Mouse (Mus musculus): ENCODE data around the gene Ube2d3. TPM values are rescaled to one million over a fixed set of nuclear protein-coding genes. Genes with fewer than 3 reads are reported as not detected.

The Ube2d3 gene
- 156 and 166 TPM in 2 replicates for polyA plus RNA-seq (2021; fragmentation: Nextera tagmentation)
- long read RNA-seq, experiment 1, full-length matches to known transcripts = 1,543 of 1,660 reads
- long read RNA-seq, experiment 1, partial matches to known transcripts = 54 of 1,660 reads
- long read RNA-seq, experiment 1, other reads (novel, unspliced or antisense) = 63 of 1,660 reads
- long read RNA-seq, experiment 2, transcript Ube2d3-212 (8 exons, 3,833 nt) = major isoform, 81 of 212 reads
- long read RNA-seq, experiment 2, transcript Ube2d3-210 (7 exons, 2,515 nt) = minor isoform, 22 of 212 reads
- long read RNA-seq, experiment 2, transcript Ube2d3-201 (8 exons, 1,512 nt) = minor isoform, 8 of 212 reads
- long read RNA-seq, experiment 2, transcript Ube2d3-202 (8 exons, 2,504 nt) = minor isoform, 36 of 212 reads
- long read RNA-seq, experiment 2, partial matches to known transcripts = 35 of 212 reads
- long read RNA-seq, experiment 2, other reads (novel, unspliced or antisense) = 24 of 212 reads

DNA sequence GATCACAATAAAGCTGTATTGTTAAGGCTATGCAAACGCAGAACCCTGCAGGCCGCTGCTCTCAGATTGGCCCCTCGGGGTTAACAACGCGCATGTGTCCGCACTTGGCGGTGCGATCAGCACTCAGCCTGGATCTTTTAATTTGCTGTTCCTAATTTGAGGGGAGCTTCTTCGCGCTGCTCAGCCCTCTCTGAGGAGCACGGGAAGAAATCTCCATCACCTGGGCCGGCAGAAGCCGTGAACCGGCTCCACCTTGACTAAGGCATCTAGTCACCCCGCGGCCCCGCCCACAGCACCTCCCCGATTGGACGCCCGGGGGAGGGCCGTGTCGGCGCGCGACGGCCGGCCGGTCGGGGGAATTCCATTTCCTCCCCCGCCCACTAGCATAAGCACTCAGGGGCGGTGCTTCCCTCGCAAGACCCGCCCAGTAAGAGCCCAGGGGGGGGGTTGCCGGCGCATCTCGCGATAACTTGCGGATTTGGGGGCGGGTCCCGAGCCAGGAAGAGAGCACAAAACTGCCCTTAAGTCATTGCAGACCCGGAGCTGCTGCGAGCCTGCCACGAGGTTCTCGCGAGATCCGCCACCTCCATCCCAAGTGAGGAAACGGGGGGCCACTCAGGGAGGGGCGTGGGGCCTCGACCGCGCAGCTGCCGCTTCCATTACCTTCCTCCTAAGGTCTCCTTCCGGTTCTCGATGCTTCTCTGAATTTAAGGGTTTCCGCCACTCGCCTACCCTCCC, at the start of gene Ube2d3:
Ube2d3 (plus strand) TSS at position 392 of the 738 bp plus-strand sequence.

DNA sequence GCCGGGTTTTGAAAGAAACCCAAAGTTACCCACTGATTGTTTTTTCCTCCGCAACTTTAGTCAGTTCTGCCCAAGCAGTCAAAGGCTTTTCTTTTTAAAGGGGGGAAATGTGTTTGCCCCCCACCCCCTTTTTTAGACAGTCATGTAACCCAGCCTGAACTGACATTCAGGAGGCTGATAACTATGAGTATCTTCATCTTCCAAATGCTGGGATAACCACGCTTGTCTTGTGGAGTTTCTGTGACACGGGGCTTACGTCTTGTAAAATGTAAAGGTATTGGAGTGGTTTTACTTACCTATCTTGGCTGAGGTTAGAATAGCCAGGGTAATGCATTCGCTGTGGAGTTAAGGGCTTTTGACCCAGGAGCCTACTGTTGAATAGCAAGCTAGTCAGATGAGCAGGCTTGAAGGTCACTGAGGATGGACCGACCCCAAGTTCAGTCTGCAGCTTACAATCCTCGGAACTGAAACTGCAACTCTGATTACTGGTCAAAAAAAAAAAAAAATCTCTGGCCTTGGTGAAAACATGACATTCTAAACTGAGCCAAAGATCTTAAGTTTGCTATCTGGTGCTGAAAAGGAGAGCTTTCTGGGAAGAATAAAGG, 14.2 kb upstream of the Ube2d3 start, which contains the start of gene Cisd2:
Cisd2 (minus strand) TSS at position 318 of the 605 bp plus-strand sequence.

DNA sequence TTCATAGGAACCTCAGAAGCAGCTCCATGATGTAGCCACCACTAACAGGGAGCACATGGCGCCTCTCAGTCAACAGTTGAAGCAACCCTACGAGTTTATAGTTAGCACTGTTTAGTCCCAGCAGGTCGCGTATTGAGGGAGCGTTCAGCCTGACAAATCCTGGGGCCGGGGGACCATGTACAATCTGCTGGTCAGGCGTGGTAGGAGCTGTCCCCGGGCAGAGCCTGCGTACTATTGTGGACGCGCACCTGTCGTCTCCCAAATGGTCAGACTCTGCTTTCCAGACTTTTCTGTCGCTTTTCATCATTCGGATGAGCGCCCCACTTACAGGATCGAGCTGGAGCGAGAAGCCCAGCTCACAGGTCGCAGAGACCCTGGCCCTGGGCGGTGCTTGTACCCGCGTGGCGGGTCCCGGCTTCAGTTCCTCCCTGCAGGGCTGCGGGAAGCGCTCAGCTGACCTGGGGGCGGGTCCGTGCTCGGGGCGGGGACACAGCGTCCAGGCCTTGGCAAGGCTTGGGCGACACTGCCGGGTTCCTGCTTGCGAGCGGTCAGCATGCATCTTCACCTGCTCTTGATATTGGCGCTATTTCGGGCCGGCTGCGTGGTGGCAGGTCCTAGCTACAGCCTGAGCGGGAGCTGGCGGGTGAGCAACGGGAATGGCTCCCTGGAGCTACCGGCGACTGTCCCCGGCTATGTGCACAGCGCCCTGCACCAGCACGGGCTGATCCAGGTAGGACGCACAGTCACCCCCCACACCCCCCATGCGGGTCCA, 47.4 kb downstream of the Ube2d3 start, which contains the start of gene Manba:
Manba (plus strand) TSS at position 484 of the 772 bp plus-strand sequence.

Other genes with a start within 250 kb of the Ube2d3 start
- gene Cenpe, start 225.6 kb upstream of the Ube2d3 start, polyA plus RNA-seq (2021; fragmentation: Nextera tagmentation) = 0.20 and 0.21 TPM in 2 replicates
- 3.3 and 5.2 TPM in 2 replicates for gene Bdh2, start 156.9 kb upstream of the Ube2d3 start, polyA plus RNA-seq (2021; fragmentation: Nextera tagmentation)
- 1.7 and 2.0 TPM in 2 replicates for gene Slc9b2, start 130.4 kb upstream of the Ube2d3 start, polyA plus RNA-seq (2021; fragmentation: Nextera tagmentation)
- gene Slc9b1, start 90.1 kb upstream of the Ube2d3 start, polyA plus RNA-seq (2021; fragmentation: Nextera tagmentation) = 0.14 TPM in 1 of 2 replicates, not detected in the other
- 35.9 and 40.8 TPM in 2 replicates for gene Cisd2, start 14.2 kb upstream of the Ube2d3 start, polyA plus RNA-seq (2021; fragmentation: Nextera tagmentation)
- 3.6 and 3.8 TPM in 2 replicates for gene Manba, start 47.5 kb downstream of the Ube2d3 start, polyA plus RNA-seq (2021; fragmentation: Nextera tagmentation)